Mouse (Mus musculus) heart, embryonic 15.5 days (tissue): ENCODE results near the gene Runx3. TPM values are rescaled to one million over a fixed set of nuclear protein-coding genes. Genes with fewer than 3 reads are reported as not detected.
A peak's percentile ranks its signal among the peaks of the same experiment; 100 is the strongest.

Source experiments
- ATAC-seq: fragments of 200-750 bp; cut with Nextera tagmentation; replicated peaks from 2 replicates; pipeline ENCODE4 v1.8.0; 2017; ENCODE audit warnings: low read depth, moderate TSS enrichment; ENCODE audit not compliant: insufficient number of reproducible peaks, insufficient read depth, low FRiP score
- H3K27ac ChIP-seq: fragments of 300-500 bp; sonication (generic); 2 replicates; pipeline ENCODE4 v1.5.1; 2015; ENCODE audit warnings: mild to moderate bottlenecking, inconsistent platforms
- H3K27me3 ChIP-seq: fragments of 300-500 bp; sonication (generic); 2 replicates; pipeline ENCODE4 v1.6.1; 2015; ENCODE audit warnings: inconsistent platforms
- H3K36me3 ChIP-seq: fragments of 300-500 bp; sonication (generic); 2 replicates; pipeline ENCODE4 v1.6.1; 2015; ENCODE audit warnings: mild to moderate bottlenecking, inconsistent platforms
- H3K4me1 ChIP-seq: fragments of 300-500 bp; sonication (generic); replicated peaks from 2 replicates; pipeline ENCODE4 v1.6.1; 2015; ENCODE audit warnings: inconsistent platforms
- H3K4me2 ChIP-seq: fragments of 300-500 bp; sonication (generic); 2 replicates; pipeline ENCODE4 v1.6.1; 2015; ENCODE audit warnings: inconsistent platforms, mild to moderate bottlenecking, moderate library complexity
- H3K4me3 ChIP-seq: fragments of 300-500 bp; sonication (generic); 2 replicates; pipeline ENCODE4 v1.5.1; 2015; ENCODE audit warnings: mild to moderate bottlenecking, inconsistent platforms
- H3K9ac ChIP-seq: fragments of 300-500 bp; sonication (generic); 2 replicates; pipeline ENCODE4 v1.6.1; 2015; ENCODE audit warnings: mild to moderate bottlenecking, inconsistent platforms
- H3K9me3 ChIP-seq: fragments of 300-500 bp; sonication (generic); replicated peaks from 2 replicates; pipeline ENCODE4 v1.6.1; 2016; ENCODE audit warnings: inconsistent platforms
- WGBS: fragments of 180-500 bp; shearing (Covaris S2); methylation state at CpG from one replicate; pipeline ENCODE4 v1.1.7; 2015; ENCODE audit warnings: mixed read lengths; 5-methylcytosine and 5-hydroxymethylcytosine counted together
- polyA plus RNA-seq: library from polyadenylated mRNA; unstranded; fragments of >200 nt; fragmentation: Nextera tagmentation; extraction: Ambion mirVana; gene quantifications from 2 replicates; pipeline ENCODE4 v1.2.1, GENCODE M21; 2015

The Runx3 gene
- polyA plus RNA-seq, 1 experiment from 2014 or later = 0.14 TPM

DNA sequence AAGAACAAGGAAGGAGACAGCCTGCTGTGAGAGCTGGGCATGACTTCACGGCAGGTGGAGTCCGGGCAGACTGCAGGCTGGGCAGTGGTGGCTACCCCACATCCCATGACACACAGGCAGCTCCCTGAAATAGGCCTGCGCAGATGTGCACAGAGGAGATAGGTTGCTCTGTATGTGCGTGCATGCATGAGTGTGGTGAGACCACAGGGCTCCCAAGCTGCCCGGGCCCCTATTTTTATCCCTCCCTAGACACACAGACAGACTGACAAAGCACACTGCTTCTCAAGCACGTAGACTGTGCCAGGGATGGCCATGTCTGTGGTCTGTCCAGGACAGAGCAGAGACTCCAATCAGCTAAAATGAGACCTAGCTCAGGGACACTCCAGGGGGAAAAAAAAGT, 10.7 kb downstream of the Runx3 start:
- Histone ChIP-seq H3K9me3 (no peaks in the 10 kb centered on the region), H3K4me3 (no peak overlapping the region), H3K4me1 (peaks cover 13% of the 10 kb centered on the region), H3K4me2 (no peak overlapping the region), H3K27ac (no peak overlapping the region), H3K9ac (no peak overlapping the region), H3K27me3 (peaks cover 65% of the 10 kb centered on the region), H3K36me3 (no peaks in the 10 kb centered on the region)
- no peak for ATAC-seq
- 71% methylated on average over 6 of the region's 6 CpGs for WGBS

DNA sequence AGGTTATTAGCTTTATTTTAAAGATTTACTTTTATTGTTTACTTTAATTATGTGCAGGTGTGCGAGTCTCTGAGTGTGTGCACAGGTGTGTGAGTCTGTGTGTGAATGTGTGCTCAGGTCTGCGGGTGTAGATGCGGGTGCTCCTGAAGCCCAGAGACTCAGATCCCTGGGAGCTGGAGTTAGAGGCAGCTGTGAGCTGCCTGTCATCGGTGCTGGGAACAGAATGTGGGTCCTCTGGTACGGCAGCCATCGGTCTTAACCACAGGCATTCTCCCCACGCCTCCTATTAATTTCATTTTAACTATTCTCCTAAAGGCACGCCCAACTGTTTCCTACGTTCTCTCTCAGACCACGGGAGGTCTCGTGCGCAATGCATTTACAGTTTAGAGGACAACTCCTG, 12.3 kb downstream of the Runx3 start:
- WGBS = 84% methylated on average over 12 of the region's 12 CpGs
- H3K27me3 ChIP-seq = peaks cover 69% of the 10 kb centered on the region
- no peak overlapping the region for H3K4me2 ChIP-seq
- H3K9ac ChIP-seq = no peak overlapping the region
- H3K36me3 ChIP-seq = no peaks in the 10 kb centered on the region
- ATAC-seq = no peak
- no peak overlapping the region for H3K27ac ChIP-seq
- peaks cover 13% of the 10 kb centered on the region for H3K4me1 ChIP-seq
- no peaks in the 10 kb centered on the region for H3K9me3 ChIP-seq
- H3K4me3 ChIP-seq = no peak overlapping the region

DNA sequence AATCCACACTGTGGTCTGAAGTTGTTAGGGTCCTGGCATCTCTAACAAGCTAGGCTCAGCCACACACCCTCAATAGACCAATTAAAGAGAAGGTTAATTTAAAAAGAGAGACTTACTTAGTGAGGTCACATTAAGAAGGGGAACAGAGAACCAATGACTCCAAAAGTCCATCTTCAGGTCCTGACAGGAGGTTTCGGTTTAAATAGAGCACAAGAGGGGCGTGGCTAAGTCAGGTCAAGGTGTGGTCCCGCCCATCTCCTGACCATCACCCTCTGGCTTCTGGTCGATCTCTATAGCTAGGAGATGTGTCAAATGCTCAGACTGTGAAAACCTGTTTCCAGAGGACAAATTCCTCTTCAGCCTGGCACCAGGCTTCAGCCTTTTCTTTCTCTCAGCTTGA, 13.3 kb downstream of the Runx3 start:
- peaks cover 69% of the 10 kb centered on the region for H3K27me3 ChIP-seq
- H3K27ac ChIP-seq = no peak overlapping the region
- H3K4me3 ChIP-seq = no peak overlapping the region
- no peak overlapping the region for H3K4me2 ChIP-seq
- no peaks in the 10 kb centered on the region for H3K36me3 ChIP-seq
- 69% methylated on average over 4 of the region's 4 CpGs for WGBS
- H3K4me1 ChIP-seq = peaks cover 8% of the 10 kb centered on the region
- no peak overlapping the region for H3K9ac ChIP-seq
- no peak for ATAC-seq
- no peaks in the 10 kb centered on the region for H3K9me3 ChIP-seq

DNA sequence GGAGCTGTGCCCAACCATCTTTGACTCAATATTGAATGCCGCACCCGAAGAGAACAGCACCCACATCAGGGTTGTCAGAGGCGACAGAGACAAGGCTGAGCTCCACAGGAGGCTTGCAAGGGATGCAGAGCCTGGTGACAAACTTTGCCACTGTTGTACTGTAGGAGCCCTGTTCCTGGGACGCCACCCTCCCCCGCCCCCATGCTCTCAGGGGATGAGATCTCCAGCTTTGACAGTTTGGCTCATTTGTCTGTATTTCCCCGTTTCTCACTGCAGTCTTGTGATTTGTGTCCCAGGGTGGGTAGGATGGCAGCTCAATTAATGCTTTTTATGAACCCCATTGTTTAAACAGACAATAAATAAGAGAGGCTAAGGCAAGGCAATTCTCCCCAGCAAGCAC, 14.9 kb downstream of the Runx3 start:
- Histone ChIP-seq H3K4me1 (no peaks in the 10 kb centered on the region; the same call in 1 of the 2 replicates), H3K9me3 (no peaks in the 10 kb centered on the region), H3K27me3 (peaks cover 69% of the 10 kb centered on the region), H3K27ac (no peak overlapping the region), H3K9ac (no peak overlapping the region), H3K4me2 (no peak overlapping the region), H3K4me3 (no peak overlapping the region), H3K36me3 (no peaks in the 10 kb centered on the region)
- WGBS = 73% methylated on average over 6 of the region's 6 CpGs
- ATAC-seq = no peak

DNA sequence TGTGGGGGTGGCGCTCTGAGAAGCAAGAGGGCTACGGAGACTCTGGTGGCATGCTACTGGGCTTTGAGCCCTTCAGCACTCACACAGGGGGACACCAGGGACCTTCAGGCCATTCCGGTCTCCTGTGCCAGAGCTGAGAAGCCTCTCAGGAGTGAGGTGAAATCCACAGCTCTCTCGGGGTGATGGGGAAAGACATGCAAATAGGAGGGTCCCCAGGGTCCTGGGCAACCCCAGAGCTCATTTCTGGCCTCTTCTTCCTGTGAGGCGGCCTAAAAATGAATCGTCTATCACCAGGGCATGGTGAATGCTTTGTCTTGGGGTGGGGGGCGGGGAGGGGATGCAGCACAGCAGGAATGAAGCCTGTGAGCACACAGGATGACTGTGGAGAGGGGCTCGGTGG, 15.8 kb downstream of the Runx3 start:
- no peak for ATAC-seq
- 51% methylated on average over 8 of the region's 8 CpGs for WGBS
- peaks cover 72% of the 10 kb centered on the region for H3K27me3 ChIP-seq

DNA sequence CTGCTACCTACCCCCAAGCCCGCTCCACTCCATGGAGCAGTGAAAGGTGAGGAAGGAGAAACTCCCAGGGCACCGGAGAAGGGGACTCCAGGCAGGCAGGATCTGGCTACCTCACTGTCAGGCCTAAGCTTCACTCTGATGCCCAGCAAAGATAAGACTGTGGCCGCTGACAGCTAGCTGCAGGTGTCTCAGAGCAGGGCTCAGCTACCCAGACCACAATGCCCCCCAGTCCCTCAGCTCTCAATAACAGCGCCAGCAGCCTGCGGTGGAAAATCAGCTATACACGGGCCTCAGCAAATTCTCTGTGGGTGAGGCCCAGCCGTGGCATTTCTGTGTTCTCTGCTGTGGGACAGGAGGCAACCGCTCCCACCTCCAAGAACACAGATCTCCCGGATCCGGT, 16.2 kb downstream of the Runx3 start:
- Histone ChIP-seq H3K9ac (no peak overlapping the region), H3K27me3 (peaks cover 73% of the 10 kb centered on the region), H3K27ac (no peak overlapping the region), H3K9me3 (no peaks in the 10 kb centered on the region), H3K4me1 (peaks cover 8% of the 10 kb centered on the region), H3K4me3 (no peak overlapping the region), H3K36me3 (no peaks in the 10 kb centered on the region), H3K4me2 (no peak overlapping the region)
- no peak for ATAC-seq
- 54% methylated on average over 10 of the region's 10 CpGs for WGBS

More for the DNA sequence above, 15.8 kb downstream of the Runx3 start:
- Histone ChIP-seq H3K36me3 (no peaks in the 10 kb centered on the region), H3K4me1 (peaks cover 8% of the 10 kb centered on the region), H3K27ac (no peak overlapping the region), H3K9me3 (no peaks in the 10 kb centered on the region), H3K4me3 (no peak overlapping the region), H3K9ac (no peak overlapping the region), H3K4me2 (no peak overlapping the region)

DNA sequence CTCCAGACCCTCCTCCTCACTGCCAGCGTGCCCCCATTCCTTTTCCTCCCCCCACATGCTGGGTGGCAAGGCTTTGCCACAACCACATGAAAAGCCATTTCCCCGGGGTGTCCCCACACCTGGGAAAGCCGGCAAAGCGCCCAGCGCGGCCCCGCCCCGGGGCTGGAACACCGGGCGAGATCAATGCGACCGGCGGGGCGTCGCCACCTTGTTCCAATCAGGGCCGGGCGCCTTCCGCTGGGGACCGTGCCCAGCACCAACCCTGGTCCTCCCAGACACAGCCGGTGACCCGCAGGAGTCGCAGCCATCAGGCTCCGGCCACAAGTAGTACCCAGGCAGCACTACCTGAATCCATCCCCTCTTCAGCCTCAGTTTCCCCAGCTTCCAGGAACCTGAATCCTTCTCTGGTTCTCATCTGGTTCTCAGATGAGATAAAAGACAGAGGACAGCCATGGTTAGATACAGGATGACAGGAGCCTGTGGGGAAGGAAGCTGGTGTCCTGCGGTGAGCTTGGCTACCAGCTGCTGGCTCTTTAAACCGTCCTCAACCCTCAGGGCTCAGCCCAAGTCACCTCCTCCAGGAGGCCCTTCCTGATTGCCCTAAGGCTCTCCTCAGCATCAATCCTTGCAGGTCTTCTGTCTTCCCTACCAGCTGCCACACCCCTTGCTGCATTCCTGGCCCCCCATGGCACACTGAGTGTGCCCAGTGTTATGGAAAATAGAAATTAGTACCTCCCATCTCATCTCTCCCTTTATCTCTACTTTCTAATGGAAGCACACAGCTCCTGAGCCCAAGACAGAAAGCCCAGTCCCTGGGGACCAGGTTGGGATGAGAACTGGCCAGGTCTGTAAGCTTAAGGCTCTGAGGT, 20.4 kb downstream of the Runx3 start:
- peaks cover 98% of the 10 kb centered on the region for H3K27me3 ChIP-seq
- 2% methylated on average over 25 of the region's 25 CpGs for WGBS
- no peak overlapping the region for H3K27ac ChIP-seq
- 0 out of 2 replicates have a peak overlapping the region, but pooled peaks have one; percentile 8 for H3K4me3 ChIP-seq
- peaks cover 8% of the 10 kb centered on the region for H3K4me1 ChIP-seq
- ATAC-seq = no peak
- H3K9ac ChIP-seq = no peak overlapping the region
- H3K4me2 ChIP-seq = no peak overlapping the region
- no peaks in the 10 kb centered on the region for H3K36me3 ChIP-seq
- no peaks in the 10 kb centered on the region for H3K9me3 ChIP-seq

DNA sequence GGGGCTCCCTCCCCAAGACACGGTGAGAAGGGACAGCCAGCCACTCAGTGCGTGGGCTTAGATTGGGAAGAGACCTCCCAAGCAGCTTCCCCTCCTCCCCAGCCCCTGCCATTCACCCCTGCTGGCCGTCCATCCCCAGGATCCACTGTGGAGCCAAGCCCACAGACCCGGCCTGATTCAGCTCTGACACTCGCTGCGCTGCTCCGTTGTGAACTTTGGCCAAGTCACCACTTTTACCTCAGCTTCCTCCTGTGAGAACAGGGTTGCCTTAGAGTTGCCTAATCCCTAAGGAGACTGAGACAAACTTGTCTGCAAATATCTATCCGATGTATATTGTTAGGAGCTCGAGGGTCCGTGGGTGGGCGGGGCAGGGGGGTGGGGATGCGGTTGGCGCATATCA, 21.3 kb downstream of the Runx3 start:
- H3K4me2 ChIP-seq = no peak overlapping the region
- no peaks in the 10 kb centered on the region for H3K36me3 ChIP-seq
- H3K27ac ChIP-seq = no peak overlapping the region
- H3K9me3 ChIP-seq = no peaks in the 10 kb centered on the region
- no peak overlapping the region for H3K9ac ChIP-seq
- 3% methylated on average over 13 of the region's 13 CpGs for whole genome bisulfite sequencing
- H3K4me3 ChIP-seq = no peak overlapping the region
- H3K4me1 ChIP-seq = peaks cover 8% of the 10 kb centered on the region
- H3K27me3 ChIP-seq = peaks cover 98% of the 10 kb centered on the region
- no peak for ATAC-seq

DNA sequence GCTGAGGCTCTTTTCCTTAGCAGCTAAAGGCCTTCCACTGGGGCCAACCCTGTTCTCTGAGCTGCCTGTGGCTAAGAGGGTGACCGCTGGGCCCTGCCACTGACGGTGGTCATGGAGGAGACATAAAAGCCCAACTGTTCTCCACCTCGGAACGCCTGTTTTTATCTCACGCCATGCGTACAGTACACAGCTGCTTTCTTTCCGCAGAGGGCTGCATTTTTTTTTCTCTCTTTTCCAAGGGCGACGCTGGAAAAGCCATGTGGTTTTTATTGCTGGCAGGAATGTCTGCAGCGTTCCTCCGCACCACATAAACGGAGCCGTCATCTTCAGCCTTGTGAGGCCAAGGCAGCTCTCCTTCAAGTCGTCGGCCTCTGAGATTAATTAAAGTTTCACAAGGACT, 26.3 kb downstream of the Runx3 start:
- peaks cover 100% of the 10 kb centered on the region for H3K27me3 ChIP-seq
- no peak overlapping the region for H3K27ac ChIP-seq
- no peak for ATAC-seq
- H3K9me3 ChIP-seq = no peaks in the 10 kb centered on the region
- no peak overlapping the region for H3K4me3 ChIP-seq
- peaks cover 13% of the 10 kb centered on the region for H3K4me1 ChIP-seq
- H3K9ac ChIP-seq = no peak overlapping the region
- H3K4me2 ChIP-seq = no peak overlapping the region
- no peaks in the 10 kb centered on the region for H3K36me3 ChIP-seq
- WGBS = 30% methylated on average over 15 of the region's 15 CpGs

DNA sequence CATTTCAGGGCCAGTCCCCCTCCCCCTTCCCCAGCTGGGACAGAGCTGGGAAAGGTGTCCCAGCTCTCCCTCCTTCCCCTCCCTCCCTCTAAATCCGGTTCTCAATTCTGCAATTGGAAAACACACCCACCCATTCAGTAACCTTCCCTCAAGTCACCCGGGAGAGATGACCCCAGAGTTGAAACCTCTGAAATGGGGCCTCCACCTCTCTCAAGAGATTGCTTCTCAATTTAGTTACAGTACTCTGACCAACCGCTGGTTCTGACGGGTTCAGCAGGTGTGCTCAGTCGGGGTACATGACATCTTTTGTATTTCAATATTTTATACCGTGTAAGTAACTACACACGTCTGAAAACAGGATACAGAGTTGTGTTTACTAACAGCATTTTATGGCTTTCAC, 28.2 kb downstream of the Runx3 start:
- Histone ChIP-seq H3K27me3 (peaks cover 100% of the 10 kb centered on the region), H3K4me3 (no peak overlapping the region), H3K9ac (no peak overlapping the region), H3K4me1 (peaks cover 28% of the 10 kb centered on the region), H3K27ac (no peak overlapping the region), H3K9me3 (no peaks in the 10 kb centered on the region), H3K4me2 (no peak overlapping the region), H3K36me3 (no peaks in the 10 kb centered on the region)
- ATAC-seq = no peak
- 21% methylated on average over 7 of the region's 7 CpGs for WGBS

DNA sequence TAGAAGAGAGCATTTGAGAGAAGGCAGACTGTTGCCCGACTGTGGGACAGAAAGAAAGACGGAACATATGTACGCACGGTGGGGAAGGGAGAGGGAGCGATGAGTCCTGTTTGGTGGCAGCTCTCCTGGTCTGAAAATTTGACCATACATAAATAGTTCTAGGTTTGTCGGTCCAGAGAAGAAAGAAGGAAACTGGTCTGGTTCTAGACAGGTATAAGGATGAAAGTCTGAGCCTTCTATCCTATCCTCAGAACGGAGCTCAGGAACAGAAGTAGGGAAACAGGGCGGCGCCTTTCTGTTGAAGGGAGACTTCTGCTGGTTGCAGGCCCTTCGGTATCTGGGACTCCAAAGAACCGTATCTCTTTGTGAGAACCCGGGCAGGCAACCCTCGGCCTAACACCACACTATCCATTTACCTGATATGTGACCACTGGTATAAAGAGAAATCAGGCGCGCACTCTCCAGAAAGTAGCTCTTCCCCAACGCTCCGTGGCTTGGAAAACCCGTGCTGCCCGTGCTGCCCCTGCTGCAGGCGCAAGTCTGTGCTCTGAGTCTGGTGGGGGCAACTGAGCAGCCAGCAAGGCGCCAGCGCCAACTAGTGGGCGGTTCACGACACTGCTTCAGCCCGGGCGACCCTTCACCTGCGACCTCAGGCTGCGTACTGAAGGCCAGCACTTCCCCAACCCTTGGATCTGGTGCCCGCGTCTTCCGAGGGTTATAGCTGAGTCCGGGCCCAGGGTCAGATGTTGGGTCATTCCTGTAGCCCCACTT, 29.8 kb downstream of the Runx3 start:
- no peaks in the 10 kb centered on the region for H3K36me3 ChIP-seq
- ATAC-seq = no peak

More for the DNA sequence above, 29.8 kb downstream of the Runx3 start:
- Histone ChIP-seq H3K4me1 (peaks cover 29% of the 10 kb centered on the region), H3K9ac (no peak overlapping the region), H3K27ac (no peak overlapping the region), H3K4me3 (peak overlapping the region; percentile 10; the same call in 1 of the 2 replicates), H3K9me3 (no peaks in the 10 kb centered on the region), H3K4me2 (peak overlapping the region; percentile 29), H3K27me3 (peaks cover 98% of the 10 kb centered on the region)
- 5% methylated on average over 32 of the region's 32 CpGs for WGBS
